Mouse (Mus musculus) frontal cortex, adult (tissue): ENCODE measurements around the gene Pfdn6.
"Not testable (repeated sequence)": the region's sequence is repeated elsewhere in the genome, so short reads cannot be mapped to it uniquely, and the experiment has no call there.

Experiments used
- ATAC-seq: cut with Nextera tagmentation; 2 replicates; pipeline ENCODE4 v1.9.2; 2017; ENCODE audit warnings: mild to moderate bottlenecking, moderate library complexity, mixed read lengths; ENCODE audit not compliant: low TSS enrichment

Pfdn6 gene

DNA sequence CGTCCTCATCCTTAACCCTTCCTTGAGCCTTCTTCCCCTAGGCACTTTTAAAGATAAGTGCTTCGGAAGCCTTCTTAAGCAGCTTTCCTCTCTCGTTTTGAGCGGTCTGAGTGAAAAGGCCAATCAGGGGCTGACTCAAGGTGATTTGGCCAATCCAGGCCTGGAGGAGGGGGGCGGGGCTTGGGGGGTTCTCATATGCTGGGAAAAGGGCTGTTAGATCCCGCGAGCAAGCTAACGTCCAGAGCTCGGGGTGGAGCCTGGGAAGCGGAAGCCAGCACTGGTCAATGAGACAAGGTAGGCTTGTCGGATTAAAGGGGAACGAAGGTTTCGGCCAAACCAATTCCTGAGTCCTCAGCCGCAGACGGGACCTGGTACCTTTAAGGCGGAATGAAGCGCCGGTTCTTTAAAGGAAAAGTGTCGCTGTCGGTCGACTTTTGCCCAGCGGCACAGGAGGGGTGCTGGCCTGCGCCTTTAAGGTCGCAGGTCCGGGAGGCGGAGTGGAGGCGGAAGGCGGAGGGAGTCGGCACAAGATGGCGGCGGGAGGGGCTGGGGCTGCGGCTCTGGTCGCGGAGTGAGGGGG lies 24.4 kb downstream of the Pfdn6 start, which contains the start of the genes Tapbp and Zbtb22:
Tapbp (plus strand) TSS at position 229 of the 580 bp plus-strand sequence.
Zbtb22 (plus strand) TSS at position 234 of the 580 bp plus-strand sequence.
- ATAC-seq, result peak; percentile 82

DNA sequence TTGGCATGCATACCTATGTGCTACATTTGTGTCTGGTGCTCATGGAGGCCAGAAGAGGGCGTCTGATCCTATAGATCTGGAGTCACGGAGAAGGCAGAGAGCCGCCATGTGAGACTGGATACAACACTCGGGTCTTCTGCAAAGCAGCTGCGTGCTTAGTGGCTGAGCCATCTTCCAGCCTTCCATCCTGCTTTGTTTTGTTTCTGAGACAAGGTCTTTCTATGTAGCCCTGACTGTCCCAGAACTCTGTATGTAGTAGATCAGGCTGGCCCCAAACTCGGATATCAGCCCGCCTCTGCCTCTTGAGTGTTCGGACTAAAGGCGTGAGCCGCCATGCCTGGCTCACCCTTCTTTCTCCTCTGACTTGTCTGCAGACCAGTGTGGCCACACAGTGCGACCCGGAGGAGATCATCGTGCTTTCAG lies 25.2 kb downstream of the Pfdn6 start:
- ATAC-seq, result no peak

DNA sequence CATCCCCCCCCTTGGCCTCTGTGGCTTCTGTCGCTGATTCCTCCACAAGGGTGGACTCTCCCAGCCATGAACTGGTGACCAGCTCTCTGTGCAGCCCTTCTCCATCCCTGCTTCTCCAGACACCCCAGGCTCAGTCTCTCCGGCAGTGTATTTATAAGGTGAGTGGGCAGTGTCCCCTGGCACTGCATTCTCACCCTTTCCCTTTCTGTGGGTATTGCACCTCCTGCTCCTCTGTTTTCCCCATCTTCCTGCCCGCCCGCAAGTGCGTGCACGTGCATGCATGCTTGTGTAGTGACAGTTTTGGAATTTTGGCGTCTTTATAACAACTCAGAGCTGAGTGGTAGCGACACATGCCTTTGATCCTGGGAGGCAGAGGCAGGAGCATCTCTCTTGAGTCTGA lies 26.2 kb downstream of the Pfdn6 start:
- no peak for ATAC-seq

DNA sequence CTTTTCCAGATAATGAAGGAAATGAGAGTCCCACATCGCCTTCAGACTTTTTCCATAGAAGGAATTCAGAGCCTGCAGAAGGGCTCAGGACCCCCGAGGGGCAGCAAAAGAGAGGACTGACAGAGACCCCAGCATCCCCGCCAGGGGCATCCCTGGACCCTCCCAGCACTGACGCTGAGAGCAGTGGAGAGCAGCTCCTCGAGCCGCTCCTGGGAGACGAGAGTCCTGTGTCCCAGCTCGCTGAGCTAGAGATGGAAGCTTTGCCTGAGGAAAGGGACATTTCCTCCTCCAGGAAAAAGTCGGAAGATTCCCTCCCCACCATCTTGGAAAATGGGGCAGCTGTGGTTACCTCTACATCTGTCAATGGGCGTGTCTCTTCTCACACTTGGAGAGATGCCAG lies 26.9 kb downstream of the Pfdn6 start:
- no peak for ATAC-seq

GRCm38 (mm10) chr17:33911813-33912414 lies 28.2 kb downstream of the Pfdn6 start:
- ATAC-seq, result no peak

DNA sequence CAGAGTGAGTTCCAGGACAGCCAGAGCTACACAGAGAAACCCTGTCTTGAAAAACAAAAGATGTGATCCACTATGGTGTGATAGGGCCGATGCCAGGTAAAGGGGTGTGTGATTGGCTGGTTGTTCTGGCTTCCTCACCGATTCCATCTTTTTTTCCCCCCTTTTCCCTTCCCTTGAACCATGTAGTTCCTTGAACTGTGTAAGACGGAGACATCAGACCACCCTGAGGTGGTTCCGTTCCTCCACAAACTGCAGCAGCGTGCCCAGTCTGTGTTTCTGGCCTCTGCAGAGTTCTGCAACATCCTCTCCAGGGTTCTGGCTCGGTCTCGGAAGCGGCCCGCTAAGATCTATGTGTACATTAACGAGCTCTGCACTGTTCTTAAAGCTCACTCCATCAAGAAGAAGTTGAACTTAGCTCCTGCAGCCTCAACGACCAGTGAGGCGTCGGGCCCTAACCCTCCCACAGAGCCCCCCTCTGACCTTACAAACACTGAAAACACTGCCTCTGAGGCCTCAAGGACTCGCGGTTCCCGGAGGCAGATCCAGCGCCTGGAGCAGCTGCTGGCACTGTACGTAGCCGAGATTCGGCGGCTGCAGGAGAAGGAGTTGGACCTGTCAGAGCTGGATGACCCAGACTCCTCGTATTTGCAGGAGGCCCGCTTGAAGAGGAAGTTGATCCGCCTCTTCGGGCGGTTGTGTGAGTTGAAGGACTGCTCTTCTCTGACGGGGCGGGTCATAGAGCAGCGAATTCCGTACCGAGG lies 28.9 kb downstream of the Pfdn6 start:
- no peak for ATAC-seq

GRCm38 (mm10) chr17:33910346-33911051 lies 29.6 kb downstream of the Pfdn6 start:
- ATAC-seq, result no peak

GRCm38 (mm10) chr17:33909869-33910250 lies 30.3 kb downstream of the Pfdn6 start:
- 0 out of 2 replicates have a peak, but pooled peaks have one; percentile 8 for ATAC-seq

DNA sequence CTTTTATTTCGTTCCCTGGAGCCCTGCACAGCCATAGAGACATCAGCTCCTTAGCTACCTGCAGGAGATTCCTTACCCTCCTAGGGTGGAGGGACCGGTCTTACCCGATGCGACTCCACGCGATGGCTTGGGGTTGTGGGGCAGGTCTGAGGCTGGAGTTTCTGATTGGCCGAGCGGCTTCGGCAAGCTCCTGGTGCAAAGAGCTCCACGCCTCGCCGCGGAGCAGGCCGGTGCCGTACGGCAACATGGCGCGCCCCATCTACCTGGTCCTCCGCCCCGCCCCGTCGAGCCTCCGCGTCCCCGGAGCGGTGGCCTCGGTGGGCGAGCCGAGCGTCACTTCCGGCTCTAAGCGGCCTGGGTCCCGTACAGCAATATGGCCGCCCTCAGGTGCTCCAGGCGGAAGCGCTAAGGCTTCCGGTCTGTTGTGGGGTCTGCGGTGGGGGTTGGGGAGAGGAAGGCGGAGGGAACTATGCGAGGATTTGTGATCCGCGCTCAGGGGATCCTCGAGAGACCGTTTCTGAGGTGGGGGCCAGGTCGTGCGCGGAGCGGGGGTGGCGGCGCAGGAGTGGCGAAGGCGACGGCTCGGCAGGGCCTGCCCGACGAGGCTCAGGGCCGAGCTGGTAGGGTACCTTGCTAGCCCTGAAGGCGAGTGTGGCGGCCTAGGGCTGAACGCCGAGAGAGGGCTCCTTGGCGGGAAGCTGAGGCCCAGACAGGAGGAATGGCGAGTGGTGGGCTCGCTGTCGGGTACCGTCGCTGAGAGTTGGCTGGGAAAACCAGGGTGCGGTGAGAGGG lies 30.9 kb downstream of the Pfdn6 start, which contains the start of gene Daxx:
Daxx (plus strand) TSS at position 338 of the 792 bp plus-strand sequence.
- peak; percentile 94 for ATAC-seq

- peak; percentile 52 for ATAC-seq
Observed at GRCm38 (mm10) chr17:33908331-33909076, 31.6 kb downstream of the Pfdn6 start.

GRCm38 (mm10) chr17:33904835-33905234 lies 35.3 kb downstream of the Pfdn6 start, which contains the start of gene Platr17:
Gene Platr17 (plus strand): TSS chr17:33905135.
- not testable (repeated sequence) for ATAC-seq

GRCm38 (mm10) chr17:33903911-33904651 lies 36.1 kb downstream of the Pfdn6 start:
- ATAC-seq, result not testable (repeated sequence)

DNA sequence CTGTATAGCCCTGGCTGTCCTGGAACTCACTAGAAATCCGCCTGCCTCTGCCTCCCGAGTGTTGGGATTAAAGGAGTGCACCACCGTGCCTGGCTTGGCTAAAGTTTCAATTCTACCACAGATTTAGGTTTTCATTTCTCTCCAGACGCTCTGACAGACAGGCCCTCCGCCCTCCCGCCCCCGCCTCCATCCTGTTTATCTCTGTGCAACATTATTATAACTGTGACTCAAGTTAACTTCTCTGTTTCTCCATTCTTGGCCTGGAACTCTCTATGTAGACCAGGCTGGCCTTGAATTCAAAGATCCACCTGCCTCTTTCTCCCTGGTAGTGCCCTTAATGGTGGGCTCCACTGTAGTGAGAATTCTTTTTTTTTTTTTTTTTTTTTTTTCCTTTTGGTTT lies 37.7 kb downstream of the Pfdn6 start:
- ATAC-seq, result no peak

DNA sequence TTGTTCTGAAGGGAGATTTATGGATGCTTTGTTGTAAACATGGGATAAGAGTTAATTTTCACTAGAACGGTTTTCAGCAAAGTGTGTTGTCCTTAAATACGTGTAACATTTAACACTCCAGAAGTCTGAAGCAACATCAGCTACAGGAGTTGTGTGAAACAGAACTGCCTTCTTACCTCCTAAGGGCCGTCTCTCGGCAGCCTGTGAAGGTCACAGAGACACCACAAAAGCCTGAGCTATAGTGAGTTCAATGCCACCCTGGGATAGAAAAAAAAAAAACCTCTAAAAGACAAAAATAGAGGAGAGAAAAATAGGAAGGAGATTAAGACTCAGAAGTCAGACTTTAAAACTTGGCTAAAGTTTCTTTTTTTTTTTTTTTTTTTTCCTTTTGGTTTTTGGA lies 38.1 kb downstream of the Pfdn6 start:
- ATAC-seq, result no peak

DNA sequence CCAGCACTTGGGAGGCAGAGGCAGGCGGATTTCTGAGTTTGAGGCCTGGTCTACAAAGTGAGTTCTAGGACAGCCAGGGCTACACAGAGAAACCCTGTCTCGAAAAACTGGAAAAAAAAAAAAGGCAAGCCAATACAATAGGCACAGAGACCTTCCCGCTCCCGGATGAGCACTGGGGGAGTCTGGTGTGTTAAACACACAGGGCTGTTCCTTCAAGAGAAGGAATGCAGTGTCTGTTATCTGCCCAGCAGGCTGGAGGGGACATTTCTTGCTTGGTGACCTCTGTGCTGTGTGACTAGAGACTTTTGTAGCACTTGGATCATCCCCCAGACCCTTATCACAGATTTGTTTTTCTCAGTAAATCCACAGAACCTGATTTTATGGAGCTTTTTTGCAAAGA lies 38.5 kb downstream of the Pfdn6 start:
- no peak for ATAC-seq

GRCm38 (mm10) chr17:33900989-33901314 lies 39.2 kb downstream of the Pfdn6 start:
- no peak for ATAC-seq

DNA sequence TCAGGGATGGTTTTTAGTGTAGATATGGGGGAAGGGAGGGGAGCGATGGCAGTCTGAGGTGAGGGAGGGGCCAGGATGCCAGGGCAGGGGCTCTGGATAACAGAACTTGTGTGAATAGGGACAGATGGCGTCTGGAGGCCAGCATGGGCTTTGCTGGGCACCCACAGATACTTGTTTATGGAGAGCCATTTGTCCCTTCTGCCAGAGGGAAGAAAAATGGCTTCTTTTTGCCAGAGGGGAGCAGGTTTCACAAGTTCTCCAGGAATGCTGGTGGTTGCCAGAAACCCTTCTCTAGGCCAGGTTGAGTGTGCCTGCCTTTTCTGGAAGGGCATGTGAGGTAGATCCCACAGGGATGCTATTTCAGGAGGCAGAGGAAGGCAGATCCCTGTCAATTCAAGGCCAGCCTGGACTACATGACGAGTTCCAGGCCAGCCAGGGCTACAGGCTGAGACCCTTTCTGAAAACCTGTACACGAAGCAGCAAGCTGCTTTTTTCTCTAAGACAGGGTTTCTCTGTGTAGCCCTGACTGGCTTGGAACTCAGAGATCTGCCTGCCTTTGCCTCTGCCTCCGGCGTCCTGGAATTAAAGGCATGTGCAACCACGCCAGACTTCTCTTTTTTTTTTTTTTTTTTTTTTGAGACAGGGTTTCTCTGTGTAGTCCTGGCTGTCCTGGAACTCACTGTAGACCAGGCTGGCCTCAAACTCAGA lies 39.7 kb downstream of the Pfdn6 start:
- no peak for ATAC-seq

- no peak for ATAC-seq
Observed at GRCm38 (mm10) chr17:33899642-33900041, 40.5 kb downstream of the Pfdn6 start.

GRCm38 (mm10) chr17:33898193-33898592 lies 42.0 kb downstream of the Pfdn6 start:
- ATAC-seq, result peak; percentile 59; the same call in 1 of the 2 replicates
